Mouse (Mus musculus) heart, embryonic 10.5 days (tissue): Measurements from ENCODE around the gene Thpo. TPM values are rescaled to one million over a fixed set of nuclear protein-coding genes. Genes with fewer than 3 reads are reported as not detected.

Experiments
- DNase-seq: peaks from one replicate; pipeline ENCODE4 v3.0.0-alpha.2; 2017; ENCODE audit warnings: low spot score
- H3K27ac ChIP-seq: fragments of 300-500 bp; sonication (generic); 2 replicates; pipeline ENCODE4 v1.5.1; 2016; ENCODE audit warnings: mild to moderate bottlenecking
- H3K27me3 ChIP-seq: fragments of 300-500 bp; sonication (generic); 2 replicates; pipeline ENCODE4 v1.6.1; 2016; ENCODE audit warnings: mild to moderate bottlenecking; ENCODE audit not compliant: poor library complexity, insufficient read depth, severe bottlenecking
- H3K36me3 ChIP-seq: fragments of 300-500 bp; sonication (generic); 2 replicates; pipeline ENCODE4 v1.6.1; 2016; ENCODE audit warnings: mild to moderate bottlenecking, moderate library complexity
- H3K4me1 ChIP-seq: fragments of 300-500 bp; sonication (generic); 2 replicates; pipeline ENCODE4 v1.6.1; 2016; ENCODE audit warnings: mild to moderate bottlenecking
- H3K4me3 ChIP-seq: fragments of 300-500 bp; sonication (generic); 2 replicates; pipeline ENCODE4 v1.5.1; 2016; ENCODE audit warnings: mild to moderate bottlenecking, moderate library complexity
- H3K9me3 ChIP-seq: fragments of 300-500 bp; sonication (generic); 2 replicates; pipeline ENCODE4 v1.6.1; 2016; ENCODE audit warnings: mild to moderate bottlenecking, moderate library complexity
- WGBS: fragments of 180-500 bp; shearing (Covaris S2); methylation state at CpG from one replicate; pipeline ENCODE4 v1.1.7; 2016; 5-methylcytosine and 5-hydroxymethylcytosine counted together
- polyA plus RNA-seq: library from polyadenylated mRNA; unstranded; fragments of >200 nt; fragmentation: Nextera tagmentation; extraction: Ambion mirVana; gene quantifications from 2 replicates; pipeline ENCODE4 v1.2.1, GENCODE M21; 2016

The Thpo gene
- 0.49 and 1.1 TPM in 2 replicates for polyA plus RNA-seq

GRCm38 (mm10) chr16:20733731-20734730, at the start of gene Thpo:
Thpo (minus strand) TSS chr16:20734511.
- Histone ChIP-seq H3K4me1 (peaks cover 37% of the 10 kb centered on the region), H3K4me3 (peak within 1 kb of the TSS; percentile 69), H3K9me3 (no peaks in the 10 kb centered on the region), H3K27ac (peak within 1 kb of the TSS; percentile 81), H3K36me3 (no peaks in the 10 kb centered on the region), H3K27me3 (peaks cover 82% of the 10 kb centered on the region)
- DNase-seq = no peak
- 3% methylated on average over 45 of the region's 45 CpGs for WGBS

DNA sequence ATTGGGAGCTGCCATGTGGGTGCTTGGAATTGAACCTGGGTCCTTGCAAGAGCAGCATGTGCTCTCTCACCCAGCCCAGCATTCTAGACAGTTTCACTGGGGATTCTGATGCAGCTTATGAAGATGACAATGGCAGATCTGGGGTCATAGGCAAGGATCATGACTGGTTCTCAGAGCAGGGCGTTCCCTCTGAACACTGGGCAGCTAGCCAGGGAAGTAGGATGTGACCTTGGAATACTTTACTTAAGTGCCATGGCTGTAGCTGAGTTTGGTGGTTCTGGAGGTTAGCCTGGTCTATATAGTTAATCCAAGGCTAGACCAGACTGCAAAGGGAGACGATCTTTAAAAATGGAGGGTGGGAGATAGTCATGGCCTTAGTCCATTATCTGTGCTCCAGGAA, 49.6 kb upstream of the Thpo start:
- WGBS = 85% methylated on average over 2 of the region's 2 CpGs
- Histone ChIP-seq H3K9me3 (no peaks in the 10 kb centered on the region), H3K4me3 (no peak overlapping the region), H3K27me3 (no peaks in the 10 kb centered on the region), H3K27ac (no peak overlapping the region), H3K36me3 (no peaks in the 10 kb centered on the region), H3K4me1 (no peaks in the 10 kb centered on the region)
- no peak for DNase-seq

DNA sequence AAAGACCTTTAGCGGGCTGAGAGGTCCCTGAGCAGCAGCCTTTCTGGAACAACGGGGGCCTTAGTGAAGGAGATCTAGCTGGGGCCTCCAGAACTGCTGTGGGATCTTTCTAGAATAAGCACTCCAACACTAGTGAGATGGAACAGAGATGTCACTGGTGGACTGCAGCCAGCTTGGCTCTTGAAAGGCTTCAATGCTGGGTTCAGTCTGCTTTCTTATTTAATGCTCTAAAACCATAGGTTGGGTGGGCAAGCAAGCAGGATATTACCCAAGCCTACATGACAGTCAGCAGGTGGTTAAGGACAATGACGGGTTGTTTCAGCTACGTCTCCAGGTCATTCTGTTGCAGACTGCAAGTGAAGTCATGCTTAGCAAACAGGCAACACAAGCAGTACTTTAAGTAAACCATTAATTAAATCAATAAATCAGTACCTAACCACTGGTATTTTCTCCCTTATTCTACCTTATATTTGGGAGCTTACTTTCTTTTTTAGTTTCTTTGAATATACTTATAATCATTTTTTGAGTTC, 46.9 kb upstream of the Thpo start:
- Histone ChIP-seq H3K36me3 (no peaks in the 10 kb centered on the region), H3K4me3 (no peak overlapping the region), H3K27ac (no peak overlapping the region), H3K27me3 (no peaks in the 10 kb centered on the region), H3K4me1 (no peaks in the 10 kb centered on the region), H3K9me3 (no peaks in the 10 kb centered on the region)
- 81% methylated on average over 4 of the region's 4 CpGs for WGBS
- DNase-seq = no peak

GRCm38 (mm10) chr16:20779846-20780245, 45.5 kb upstream of the Thpo start:
- no peak for DNase-seq
- 72% methylated on average over 3 of the region's 3 CpGs for WGBS
- no peaks in the 10 kb centered on the region for H3K27me3 ChIP-seq
- no peaks in the 10 kb centered on the region for H3K4me1 ChIP-seq
- H3K4me3 ChIP-seq = no peak overlapping the region
- H3K36me3 ChIP-seq = no peaks in the 10 kb centered on the region
- no peaks in the 10 kb centered on the region for H3K9me3 ChIP-seq
- H3K27ac ChIP-seq = no peak overlapping the region

DNA sequence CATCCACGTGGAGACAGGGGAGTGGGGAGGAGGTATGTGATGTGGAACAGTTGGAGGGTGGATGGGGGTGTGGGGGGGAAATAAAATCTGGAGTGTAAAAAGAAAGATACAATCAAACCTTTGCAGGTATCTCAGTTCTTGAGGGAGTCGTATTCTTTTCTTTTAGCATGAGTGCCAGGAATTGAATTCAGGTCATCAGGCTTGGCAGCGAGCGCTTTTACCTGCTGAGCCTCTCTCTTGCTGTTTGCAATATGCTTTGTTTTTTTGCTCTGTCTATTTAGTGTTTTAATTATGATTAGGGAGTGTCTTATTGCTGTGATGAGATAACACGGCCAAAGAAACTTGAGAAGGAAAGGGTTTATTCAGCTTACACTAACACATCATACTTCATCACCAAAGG, 40.7 kb upstream of the Thpo start:
- whole genome bisulfite sequencing = 74% methylated on average over 5 of the region's 5 CpGs
- H3K27me3 ChIP-seq = no peaks in the 10 kb centered on the region
- no peak for DNase-seq
- no peak overlapping the region for H3K4me3 ChIP-seq
- no peaks in the 10 kb centered on the region for H3K4me1 ChIP-seq
- no peaks in the 10 kb centered on the region for H3K9me3 ChIP-seq
- no peak overlapping the region for H3K27ac ChIP-seq
- no peaks in the 10 kb centered on the region for H3K36me3 ChIP-seq

- no peaks in the 10 kb centered on the region for H3K4me1 ChIP-seq
- H3K27ac ChIP-seq = no peak overlapping the region
- WGBS = 44% methylated on average over 9 of the region's 9 CpGs
- no peaks in the 10 kb centered on the region for H3K36me3 ChIP-seq
- no peak overlapping the region for H3K4me3 ChIP-seq
- no peak for DNase-seq
- no peaks in the 10 kb centered on the region for H3K9me3 ChIP-seq
- H3K27me3 ChIP-seq = no peaks in the 10 kb centered on the region
Measured at GRCm38 (mm10) chr16:20765244-20765643, 30.9 kb upstream of the Thpo start.

- no peaks in the 10 kb centered on the region for H3K27me3 ChIP-seq
- DNase-seq = no peak
- 13% methylated on average over 3 of the region's 3 CpGs for WGBS
Measured at GRCm38 (mm10) chr16:20761681-20762080, 27.4 kb upstream of the Thpo start.

GRCm38 (mm10) chr16:20757385-20757784, 23.1 kb upstream of the Thpo start:
- Histone ChIP-seq H3K9me3 (no peaks in the 10 kb centered on the region), H3K4me1 (no peaks in the 10 kb centered on the region), H3K27me3 (no peaks in the 10 kb centered on the region), H3K36me3 (no peaks in the 10 kb centered on the region), H3K4me3 (no peak overlapping the region), H3K27ac (no peak overlapping the region)
- no peak for DNase-seq
- WGBS = 70% methylated on average over 1 of the region's 1 CpGs

More at GRCm38 (mm10) chr16:20761681-20762080, 27.4 kb upstream of the Thpo start:
- H3K36me3 ChIP-seq = no peaks in the 10 kb centered on the region
- H3K27ac ChIP-seq = no peak overlapping the region
- H3K4me3 ChIP-seq = no peak overlapping the region
- no peaks in the 10 kb centered on the region for H3K9me3 ChIP-seq
- H3K4me1 ChIP-seq = no peaks in the 10 kb centered on the region

DNA sequence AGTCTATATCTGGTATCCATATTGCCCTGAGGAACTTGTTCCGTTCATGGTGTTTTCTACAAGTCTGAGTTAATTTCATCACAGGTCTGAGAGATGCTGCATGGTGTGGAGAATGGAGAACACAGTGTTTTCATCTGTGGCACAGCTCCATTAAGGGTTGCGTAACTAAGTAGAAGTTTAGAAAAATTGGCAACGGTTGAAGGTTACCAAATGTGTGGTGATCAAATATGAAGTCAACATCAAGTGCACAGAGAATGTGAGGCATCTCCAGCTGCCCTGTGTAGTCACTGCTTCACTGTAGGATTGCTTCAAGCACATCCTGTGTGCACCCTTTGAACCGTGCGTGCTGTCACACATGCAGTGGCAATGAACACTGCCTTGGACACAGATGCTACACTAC, 21.7 kb upstream of the Thpo start:
- Histone ChIP-seq H3K4me3 (no peak overlapping the region), H3K27ac (no peak overlapping the region), H3K36me3 (no peaks in the 10 kb centered on the region), H3K4me1 (no peaks in the 10 kb centered on the region), H3K9me3 (no peaks in the 10 kb centered on the region), H3K27me3 (no peaks in the 10 kb centered on the region)
- no peak for DNase-seq
- WGBS = 89% methylated on average over 5 of the region's 5 CpGs

GRCm38 (mm10) chr16:20750518-20750917, 16.2 kb upstream of the Thpo start:
- Histone ChIP-seq H3K27ac (no peak overlapping the region), H3K4me1 (no peaks in the 10 kb centered on the region), H3K36me3 (no peaks in the 10 kb centered on the region), H3K4me3 (no peak overlapping the region), H3K27me3 (no peaks in the 10 kb centered on the region), H3K9me3 (no peaks in the 10 kb centered on the region)
- DNase-seq = no peak
- 60% methylated on average over 8 of the region's 8 CpGs for WGBS

GRCm38 (mm10) chr16:20746641-20747040, 12.3 kb upstream of the Thpo start:
- no peak for DNase-seq
- WGBS = 73% methylated on average over 6 of the region's 6 CpGs
- no peak overlapping the region for H3K27ac ChIP-seq
- no peak overlapping the region for H3K4me3 ChIP-seq
- no peaks in the 10 kb centered on the region for H3K9me3 ChIP-seq
- no peaks in the 10 kb centered on the region for H3K36me3 ChIP-seq
- H3K4me1 ChIP-seq = no peaks in the 10 kb centered on the region
- no peaks in the 10 kb centered on the region for H3K27me3 ChIP-seq

- WGBS = 81% methylated on average over 9 of the region's 9 CpGs
- no peaks in the 10 kb centered on the region for H3K9me3 ChIP-seq
- no peak overlapping the region for H3K27ac ChIP-seq
- no peaks in the 10 kb centered on the region for H3K4me1 ChIP-seq
- H3K27me3 ChIP-seq = peaks cover 38% of the 10 kb centered on the region
- peak; percentile 64 for DNase-seq
- no peaks in the 10 kb centered on the region for H3K36me3 ChIP-seq
- H3K4me3 ChIP-seq = no peak overlapping the region
Measured at GRCm38 (mm10) chr16:20739845-20740244, 5.5 kb upstream of the Thpo start.

DNA sequence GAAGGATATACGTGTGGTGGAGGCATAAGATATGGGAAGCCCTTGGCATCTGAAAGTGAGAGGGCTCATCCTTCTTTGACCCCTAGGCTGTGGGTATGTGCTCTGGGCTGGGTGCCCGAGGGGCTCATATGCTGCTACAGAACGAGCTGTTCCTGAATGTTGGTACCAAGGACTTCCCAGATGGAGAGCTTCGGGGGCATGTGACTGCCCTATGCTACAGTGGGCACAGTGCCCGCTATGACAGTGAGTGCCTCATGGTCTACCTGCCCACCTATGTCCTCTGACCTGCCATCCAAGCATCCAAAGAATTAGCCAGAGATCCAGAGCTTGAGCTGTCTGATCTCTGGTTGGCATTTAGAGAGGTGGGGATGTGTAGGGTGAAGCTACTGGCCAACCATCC, 2.5 kb upstream of the Thpo start:
- Histone ChIP-seq H3K9me3 (no peaks in the 10 kb centered on the region), H3K36me3 (no peaks in the 10 kb centered on the region), H3K4me3 (no peak overlapping the region), H3K4me1 (peaks cover 26% of the 10 kb centered on the region), H3K27ac (no peak overlapping the region), H3K27me3 (peaks cover 66% of the 10 kb centered on the region)
- 79% methylated on average over 5 of the region's 5 CpGs for WGBS
- no peak for DNase-seq
